Mouse (Mus musculus) hindbrain, embryonic 12.5 days (tissue): ENCODE measurements around the gene Retreg1. TPM values are rescaled to one million over a fixed set of nuclear protein-coding genes. Genes with fewer than 3 reads are reported as not detected.
"Not testable (repeated sequence)": the region's sequence is repeated elsewhere in the genome, so short reads cannot be mapped to it uniquely, and the experiment has no call there.

ENCODE experiments used
- ATAC-seq: fragments of 200-750 bp; cut with Nextera tagmentation; 2 replicates; pipeline ENCODE4 v1.8.0; 2017; ENCODE audit warnings: moderate TSS enrichment; ENCODE audit not compliant: low FRiP score
- H3K27ac ChIP-seq: fragments of 300-500 bp; sonication (generic); 2 replicates; pipeline ENCODE4 v1.5.1; 2016; ENCODE audit warnings: mild to moderate bottlenecking
- H3K27me3 ChIP-seq: fragments of 300-500 bp; sonication (generic); 2 replicates; pipeline ENCODE4 v1.6.1; 2016; ENCODE audit warnings: mild to moderate bottlenecking
- H3K36me3 ChIP-seq: fragments of 300-500 bp; sonication (generic); 2 replicates; pipeline ENCODE4 v1.6.1; 2016; ENCODE audit warnings: mild to moderate bottlenecking
- H3K4me1 ChIP-seq: fragments of 300-500 bp; sonication (generic); 2 replicates; pipeline ENCODE4 v1.6.1; 2016
- H3K4me2 ChIP-seq: fragments of 300-500 bp; sonication (generic); replicated peaks from 2 replicates; pipeline ENCODE4 v1.6.1; 2016; ENCODE audit warnings: mild to moderate bottlenecking
- H3K4me3 ChIP-seq: fragments of 300-500 bp; sonication (generic); 2 replicates; pipeline ENCODE4 v1.5.1; 2016; ENCODE audit warnings: mild to moderate bottlenecking
- H3K9ac ChIP-seq: fragments of 300-500 bp; sonication (generic); 2 replicates; pipeline ENCODE4 v1.6.1; 2016; ENCODE audit warnings: mild to moderate bottlenecking, moderate library complexity
- H3K9me3 ChIP-seq: fragments of 300-500 bp; sonication (generic); replicated peaks from 2 replicates; pipeline ENCODE4 v1.6.1; 2016; ENCODE audit warnings: mild to moderate bottlenecking
- WGBS: fragments of 180-500 bp; shearing (Covaris S2); methylation state at CpG from one replicate; pipeline ENCODE4 v1.1.7; 2016; 5-methylcytosine and 5-hydroxymethylcytosine counted together
- polyA plus RNA-seq: library from polyadenylated mRNA; unstranded; fragments of >200 nt; fragmentation: Nextera tagmentation; extraction: Ambion mirVana; gene quantifications from 2 replicates; pipeline ENCODE4 v1.2.1, GENCODE M21; 2016

Retreg1 gene
- polyA plus RNA-seq, 1 experiment from 2014 or later = 4.5 TPM

- Histone ChIP-seq H3K9me3 (no peaks in the 10 kb centered on the region), H3K9ac (no peak overlapping the region), H3K4me2 (no peak overlapping the region), H3K4me1 (no peaks in the 10 kb centered on the region), H3K27ac (no peak overlapping the region), H3K36me3 (no peaks in the 10 kb centered on the region), H3K27me3 (no peaks in the 10 kb centered on the region), H3K4me3 (no peak overlapping the region)
- 40% methylated on average over 5 of the region's 5 CpGs for WGBS
- ATAC-seq = peak; percentile 71; the same call in 1 of the 2 replicates
Measured at GRCm38 (mm10) chr15:25959375-25959774, 116.4 kb downstream of the Retreg1 start.

- Histone ChIP-seq H3K27ac (no peak overlapping the region), H3K36me3 (no peaks in the 10 kb centered on the region), H3K4me3 (no peak overlapping the region), H3K9ac (no peak overlapping the region), H3K4me2 (no peak overlapping the region), H3K4me1 (no peaks in the 10 kb centered on the region), H3K9me3 (no peaks in the 10 kb centered on the region), H3K27me3 (no peaks in the 10 kb centered on the region)
- 87% methylated on average over 5 of the region's 5 CpGs for WGBS
- ATAC-seq = no peak
Measured at GRCm38 (mm10) chr15:25960231-25960630, 117.3 kb downstream of the Retreg1 start.

- H3K4me1 ChIP-seq = no peaks in the 10 kb centered on the region
- H3K9me3 ChIP-seq = no peaks in the 10 kb centered on the region
- ATAC-seq = no peak
- H3K9ac ChIP-seq = no peak overlapping the region
- H3K27ac ChIP-seq = no peak overlapping the region
- no peaks in the 10 kb centered on the region for H3K27me3 ChIP-seq
- H3K4me3 ChIP-seq = no peak overlapping the region
- WGBS = 80% methylated on average over 6 of the region's 6 CpGs
- H3K36me3 ChIP-seq = no peaks in the 10 kb centered on the region
- H3K4me2 ChIP-seq = no peak overlapping the region
Measured at GRCm38 (mm10) chr15:25966220-25966774, 123.3 kb downstream of the Retreg1 start.

- no peak overlapping the region for H3K4me3 ChIP-seq
- WGBS = 88% methylated on average over 9 of the region's 9 CpGs
- H3K4me1 ChIP-seq = no peaks in the 10 kb centered on the region
- H3K9ac ChIP-seq = no peak overlapping the region
- no peak overlapping the region for H3K27ac ChIP-seq
- H3K9me3 ChIP-seq = no peaks in the 10 kb centered on the region
- H3K27me3 ChIP-seq = no peaks in the 10 kb centered on the region
- no peak overlapping the region for H3K4me2 ChIP-seq
- ATAC-seq = no peak
- no peaks in the 10 kb centered on the region for H3K36me3 ChIP-seq
Measured at GRCm38 (mm10) chr15:25971596-25971995, 128.6 kb downstream of the Retreg1 start.

- WGBS = 90% methylated on average over 5 of the region's 5 CpGs
- no peaks in the 10 kb centered on the region for H3K4me1 ChIP-seq
Measured at GRCm38 (mm10) chr15:25972758-25973157, 129.8 kb downstream of the Retreg1 start.

GRCm38 (mm10) chr15:25974352-25974751 is 131.4 kb downstream of the Retreg1 start:
- Histone ChIP-seq H3K27me3 (no peaks in the 10 kb centered on the region), H3K4me3 (no peak overlapping the region), H3K9me3 (no peaks in the 10 kb centered on the region), H3K27ac (no peak overlapping the region), H3K9ac (no peak overlapping the region), H3K4me2 (no peak overlapping the region), H3K36me3 (no peaks in the 10 kb centered on the region), H3K4me1 (no peaks in the 10 kb centered on the region)
- 88% methylated on average over 4 of the region's 4 CpGs for WGBS
- no peak for ATAC-seq

More at GRCm38 (mm10) chr15:25972758-25973157, 129.8 kb downstream of the Retreg1 start:
- Histone ChIP-seq H3K27ac (no peak overlapping the region), H3K9ac (no peak overlapping the region), H3K9me3 (no peaks in the 10 kb centered on the region), H3K36me3 (no peaks in the 10 kb centered on the region), H3K4me3 (no peak overlapping the region), H3K4me2 (no peak overlapping the region), H3K27me3 (no peaks in the 10 kb centered on the region)
- no peak for ATAC-seq

GRCm38 (mm10) chr15:25975810-25976209 is 132.8 kb downstream of the Retreg1 start:
- ATAC-seq = no peak
- H3K4me2 ChIP-seq = no peak overlapping the region
- H3K9ac ChIP-seq = no peak overlapping the region
- no peaks in the 10 kb centered on the region for H3K9me3 ChIP-seq
- H3K27me3 ChIP-seq = no peaks in the 10 kb centered on the region
- no peaks in the 10 kb centered on the region for H3K36me3 ChIP-seq
- 81% methylated on average over 6 of the region's 6 CpGs for WGBS
- no peak overlapping the region for H3K27ac ChIP-seq
- no peaks in the 10 kb centered on the region for H3K4me1 ChIP-seq
- no peak overlapping the region for H3K4me3 ChIP-seq

- Histone ChIP-seq H3K4me2 (peak overlapping the region; percentile 91), H3K4me1 (peaks cover 17% of the 10 kb centered on the region), H3K4me3 (peak overlapping the region; percentile 100), H3K36me3 (peaks cover 15% of the 10 kb centered on the region), H3K27ac (peak overlapping the region; percentile 89), H3K9ac (peak overlapping the region; percentile 61)
- H3K27me3 ChIP-seq, H3K9me3 ChIP-seq: not testable (repeated sequence)
- peak; percentile 32 for ATAC-seq
- WGBS = 17% methylated on average over 6 of the region's 6 CpGs
Measured at GRCm38 (mm10) chr15:25983614-25984013, 140.6 kb downstream of the Retreg1 start.

- Histone ChIP-seq H3K9me3 (no peaks in the 10 kb centered on the region), H3K9ac (peak within 1 kb of the TSS; percentile 97), H3K4me1 (peaks cover 17% of the 10 kb centered on the region), H3K36me3 (peaks cover 16% of the 10 kb centered on the region), H3K4me3 (peak within 1 kb of the TSS; percentile 100), H3K27ac (peak within 1 kb of the TSS; percentile 89), H3K4me2 (peak within 1 kb of the TSS; percentile 91), H3K27me3 (no peaks in the 10 kb centered on the region)
- WGBS = under 1% methylated on average over 57 of the region's 57 CpGs
- peak; percentile 97 for ATAC-seq
Measured at GRCm38 (mm10) chr15:25984067-25984733, 141.2 kb downstream of the Retreg1 start, which contains the start of gene Zfp622. Gene Zfp622, plus strand, starts transcription at chr15:25984366.

- Histone ChIP-seq H3K27me3 (no peaks in the 10 kb centered on the region), H3K27ac (peak overlapping the region; percentile 89), H3K9ac (peak overlapping the region; percentile 97), H3K36me3 (peaks cover 16% of the 10 kb centered on the region), H3K9me3 (no peaks in the 10 kb centered on the region), H3K4me3 (peak overlapping the region; percentile 100), H3K4me1 (peaks cover 17% of the 10 kb centered on the region), H3K4me2 (peak overlapping the region; percentile 91)
- peak; percentile 38; the same call in 1 of the 2 replicates for ATAC-seq
- WGBS = under 1% methylated on average over 68 of the region's 71 CpGs
Measured at GRCm38 (mm10) chr15:25984734-25985492, 141.9 kb downstream of the Retreg1 start.

GRCm38 (mm10) chr15:25992992-25993727 is 150.2 kb downstream of the Retreg1 start:
- no peak overlapping the region for H3K27ac ChIP-seq
- H3K4me1 ChIP-seq = no peaks in the 10 kb centered on the region
- H3K9me3 ChIP-seq = no peaks in the 10 kb centered on the region
- no peak overlapping the region for H3K4me3 ChIP-seq
- no peak overlapping the region for H3K9ac ChIP-seq
- 63% methylated on average over 8 of the region's 8 CpGs for WGBS
- peaks cover 46% of the 10 kb centered on the region for H3K36me3 ChIP-seq
- no peak for ATAC-seq
- H3K27me3 ChIP-seq = no peaks in the 10 kb centered on the region
- no peak overlapping the region for H3K4me2 ChIP-seq

- 50% methylated on average over 2 of the region's 2 CpGs for WGBS
- ATAC-seq = no peak
- peaks cover 40% of the 10 kb centered on the region for H3K36me3 ChIP-seq
Measured at GRCm38 (mm10) chr15:25995521-25995920, 152.5 kb downstream of the Retreg1 start.

More at GRCm38 (mm10) chr15:25995521-25995920, 152.5 kb downstream of the Retreg1 start:
- no peak overlapping the region for H3K4me3 ChIP-seq
- no peaks in the 10 kb centered on the region for H3K4me1 ChIP-seq
- H3K9ac ChIP-seq = no peak overlapping the region
- H3K9me3 ChIP-seq = no peaks in the 10 kb centered on the region
- H3K27me3 ChIP-seq = no peaks in the 10 kb centered on the region
- no peak overlapping the region for H3K27ac ChIP-seq
- H3K4me2 ChIP-seq = no peak overlapping the region
